Mouse (Mus musculus): ENCODE measurements around the gene Nubp2. TPM values are rescaled to one million over a fixed set of nuclear protein-coding genes. Genes with fewer than 3 reads are reported as not detected.
A peak's percentile ranks its signal among the peaks of the same experiment; 100 is the strongest.

Gene Nubp2
- polyA plus RNA-seq, 1 experiment from 2014 or later = 48.0 TPM

GRCm38 (mm10) chr17:24907591-24907990, 21.4 kb upstream of the Nubp2 start:
- Histone ChIP-seq H3K9ac (ENCODE audit: low read depth, low read length) (no peak overlapping the region), H3K4me1 (ENCODE audit: control insufficient read depth, insufficient read depth, low read length) (no peaks in the 10 kb centered on the region), H3K36me3 (ENCODE audit: control insufficient read depth, insufficient read depth, low read length) (peaks cover 100% of the 10 kb centered on the region), H3K27ac (replicated peaks; ENCODE audit: low read depth, low read length) (no peak overlapping the region), H3K4me2 (ENCODE audit: low read depth, low read length) (no peak overlapping the region), H3K27me3 (replicated peaks; ENCODE audit: control insufficient read depth, insufficient read depth, low read length) (no peaks in the 10 kb centered on the region), H3K4me3 (ENCODE audit: low read depth, low read length) (no peak overlapping the region), H3K9me3 (ENCODE audit: control insufficient read depth, low read length) (no peaks in the 10 kb centered on the region)
- WGBS = 93% methylated on average over 2 of the region's 2 CpGs
- ATAC-seq (ENCODE audit: low read depth) (no peak), DNase-seq (ENCODE audit: low spot score) (no peak)

GRCm38 (mm10) chr17:24903767-24904166, 17.6 kb upstream of the Nubp2 start:
- Histone ChIP-seq H3K36me3 (ENCODE audit: control insufficient read depth, insufficient read depth, low read length) (peaks cover 100% of the 10 kb centered on the region), H3K9me3 (ENCODE audit: control insufficient read depth, low read length) (no peaks in the 10 kb centered on the region), H3K9ac (ENCODE audit: low read depth, low read length) (no peak overlapping the region), H3K4me2 (ENCODE audit: low read depth, low read length) (no peak overlapping the region), H3K27ac (replicated peaks; ENCODE audit: low read depth, low read length) (no peak overlapping the region), H3K4me3 (ENCODE audit: low read depth, low read length) (no peak overlapping the region), H3K4me1 (ENCODE audit: control insufficient read depth, insufficient read depth, low read length) (no peaks in the 10 kb centered on the region), H3K27me3 (replicated peaks; ENCODE audit: control insufficient read depth, insufficient read depth, low read length) (no peaks in the 10 kb centered on the region)
- ATAC-seq (ENCODE audit: low read depth) (no peak), DNase-seq (ENCODE audit: low spot score) (no peak)
- 96% methylated on average over 9 of the region's 9 CpGs for WGBS

- Histone ChIP-seq H3K4me3 (ENCODE audit: low read depth, low read length) (no peak overlapping the region), H3K27me3 (replicated peaks; ENCODE audit: control insufficient read depth, insufficient read depth, low read length) (no peaks in the 10 kb centered on the region), H3K4me1 (ENCODE audit: control insufficient read depth, insufficient read depth, low read length) (no peaks in the 10 kb centered on the region), H3K27ac (replicated peaks; ENCODE audit: low read depth, low read length) (no peak overlapping the region), H3K4me2 (ENCODE audit: low read depth, low read length) (no peak overlapping the region), H3K9me3 (ENCODE audit: control insufficient read depth, low read length) (no peaks in the 10 kb centered on the region), H3K9ac (ENCODE audit: low read depth, low read length) (no peak overlapping the region), H3K36me3 (ENCODE audit: control insufficient read depth, insufficient read depth, low read length) (peaks cover 100% of the 10 kb centered on the region)
- 73% methylated on average over 9 of the region's 9 CpGs for WGBS
- DNase-seq (ENCODE audit: low spot score) = no peak
- no peak for ATAC-seq (ENCODE audit: low read depth)
These were observed 16.7 kb upstream of the Nubp2 start for GRCm38 (mm10) chr17:24902671-24903474.

- Histone ChIP-seq H3K9ac (ENCODE audit: low read depth, low read length) (no peak overlapping the region), H3K36me3 (ENCODE audit: control insufficient read depth, insufficient read depth, low read length) (peaks cover 99% of the 10 kb centered on the region), H3K4me1 (ENCODE audit: control insufficient read depth, insufficient read depth, low read length) (no peaks in the 10 kb centered on the region), H3K27me3 (replicated peaks; ENCODE audit: control insufficient read depth, insufficient read depth, low read length) (no peaks in the 10 kb centered on the region), H3K4me2 (ENCODE audit: low read depth, low read length) (no peak overlapping the region), H3K4me3 (ENCODE audit: low read depth, low read length) (no peak overlapping the region), H3K9me3 (ENCODE audit: control insufficient read depth, low read length) (no peaks in the 10 kb centered on the region), H3K27ac (replicated peaks; ENCODE audit: low read depth, low read length) (no peak overlapping the region)
- DNase-seq (ENCODE audit: low spot score) (no peak), ATAC-seq (ENCODE audit: low read depth) (no peak)
- WGBS = 87% methylated on average over 5 of the region's 5 CpGs
These were observed 16.0 kb upstream of the Nubp2 start for GRCm38 (mm10) chr17:24902124-24902523.

- H3K27ac ChIP-seq (replicated peaks; ENCODE audit: low read depth, low read length) = no peak overlapping the region
- H3K9ac ChIP-seq (ENCODE audit: low read depth, low read length) = no peak overlapping the region
- WGBS = 91% methylated on average over 6 of the region's 6 CpGs
- no peak overlapping the region for H3K4me2 ChIP-seq (ENCODE audit: low read depth, low read length)
- no peak overlapping the region for H3K4me3 ChIP-seq (ENCODE audit: low read depth, low read length)
- no peak for DNase-seq (ENCODE audit: low spot score)
- ATAC-seq (ENCODE audit: low read depth) = no peak
- no peaks in the 10 kb centered on the region for H3K27me3 ChIP-seq (replicated peaks; ENCODE audit: control insufficient read depth, insufficient read depth, low read length)
- H3K4me1 ChIP-seq (ENCODE audit: control insufficient read depth, insufficient read depth, low read length) = peaks cover 5% of the 10 kb centered on the region; the same call in 1 of the 2 replicates
- H3K9me3 ChIP-seq (ENCODE audit: control insufficient read depth, low read length) = no peaks in the 10 kb centered on the region
- peaks cover 78% of the 10 kb centered on the region for H3K36me3 ChIP-seq (ENCODE audit: control insufficient read depth, insufficient read depth, low read length)
These were observed 13.9 kb upstream of the Nubp2 start for GRCm38 (mm10) chr17:24900014-24900413.

DNA sequence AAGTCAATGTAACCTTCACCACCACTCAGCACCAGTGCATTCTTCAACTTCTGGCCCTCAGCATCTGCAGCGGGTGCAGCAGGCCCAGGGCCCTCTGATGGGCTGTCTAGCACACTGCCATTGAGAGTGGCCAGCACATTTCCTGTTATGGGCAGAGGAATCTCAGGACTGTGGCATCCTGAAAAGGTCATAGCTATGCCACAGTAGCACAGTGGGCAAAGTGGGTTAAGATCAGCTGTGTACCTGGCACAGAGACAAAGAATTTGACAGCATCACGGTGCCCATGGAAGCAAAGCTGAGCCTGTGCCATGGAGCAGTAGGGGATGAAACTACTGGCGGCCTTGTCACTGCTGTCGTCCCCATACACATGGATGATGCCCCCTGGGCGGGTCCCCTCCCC, 13.0 kb upstream of the Nubp2 start:
- 80% methylated on average over 5 of the region's 5 CpGs for WGBS
- Histone ChIP-seq H3K4me1 (ENCODE audit: control insufficient read depth, insufficient read depth, low read length) (peaks cover 5% of the 10 kb centered on the region), H3K27me3 (replicated peaks; ENCODE audit: control insufficient read depth, insufficient read depth, low read length) (no peaks in the 10 kb centered on the region), H3K9me3 (ENCODE audit: control insufficient read depth, low read length) (no peaks in the 10 kb centered on the region), H3K36me3 (ENCODE audit: control insufficient read depth, insufficient read depth, low read length) (peaks cover 70% of the 10 kb centered on the region), H3K4me2 (ENCODE audit: low read depth, low read length) (no peak overlapping the region), H3K4me3 (ENCODE audit: low read depth, low read length) (no peak overlapping the region), H3K27ac (replicated peaks; ENCODE audit: low read depth, low read length) (no peak overlapping the region), H3K9ac (ENCODE audit: low read depth, low read length) (no peak overlapping the region)
- ATAC-seq (ENCODE audit: low read depth) (no peak), DNase-seq (ENCODE audit: low spot score) (no peak)

DNA sequence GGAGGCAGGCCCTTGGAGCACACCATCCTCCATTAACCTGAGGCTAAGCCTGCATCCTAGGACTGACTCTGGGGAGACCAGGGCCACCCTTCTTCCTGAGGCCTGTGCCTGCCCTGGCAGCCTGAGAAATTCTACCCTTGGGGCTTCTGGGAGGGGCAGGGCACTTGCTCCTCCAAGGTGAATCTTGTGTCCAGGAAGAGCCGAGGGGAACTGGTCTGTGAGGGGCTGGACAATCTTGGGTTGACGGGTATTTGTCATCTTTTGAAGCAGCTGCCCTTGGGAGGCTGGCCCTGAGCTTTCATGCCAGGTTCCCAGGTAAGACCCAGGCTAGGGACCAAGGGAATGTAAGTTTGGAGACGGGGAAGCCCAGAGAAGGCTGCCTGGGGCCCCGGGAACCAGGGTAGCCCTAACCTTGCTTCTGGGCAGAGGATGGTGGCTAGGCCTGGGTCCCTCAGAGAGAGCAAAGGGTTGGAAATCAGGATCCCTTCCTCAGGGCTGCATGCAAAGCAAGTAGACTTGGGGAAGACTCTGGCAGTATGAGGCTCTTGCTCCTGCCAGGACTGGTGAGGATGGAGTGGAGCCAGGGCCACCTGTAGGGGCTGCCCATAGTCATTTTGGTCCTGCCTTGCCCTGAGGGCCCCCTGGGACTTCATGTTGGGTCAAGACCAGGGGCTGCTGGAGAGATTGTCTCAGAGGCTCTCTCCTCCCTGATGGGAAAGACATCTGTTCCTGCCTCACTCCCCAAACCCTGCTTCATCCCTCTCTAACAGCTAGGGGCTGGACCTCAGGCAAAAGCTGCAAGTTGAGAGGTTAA, 12.1 kb upstream of the Nubp2 start:
- Histone ChIP-seq H3K27me3 (replicated peaks; ENCODE audit: control insufficient read depth, insufficient read depth, low read length) (no peaks in the 10 kb centered on the region), H3K4me1 (ENCODE audit: control insufficient read depth, insufficient read depth, low read length) (peaks cover 10% of the 10 kb centered on the region), H3K36me3 (ENCODE audit: control insufficient read depth, insufficient read depth, low read length) (peaks cover 63% of the 10 kb centered on the region), H3K9me3 (ENCODE audit: control insufficient read depth, low read length) (no peaks in the 10 kb centered on the region), H3K9ac (ENCODE audit: low read depth, low read length) (no peak overlapping the region), H3K4me2 (ENCODE audit: low read depth, low read length) (no peak overlapping the region), H3K4me3 (ENCODE audit: low read depth, low read length) (no peak overlapping the region), H3K27ac (replicated peaks; ENCODE audit: low read depth, low read length) (no peak overlapping the region)
- 79% methylated on average over 4 of the region's 4 CpGs for WGBS
- no peak for DNase-seq (ENCODE audit: low spot score)
- ATAC-seq (ENCODE audit: low read depth) = no peak

DNA sequence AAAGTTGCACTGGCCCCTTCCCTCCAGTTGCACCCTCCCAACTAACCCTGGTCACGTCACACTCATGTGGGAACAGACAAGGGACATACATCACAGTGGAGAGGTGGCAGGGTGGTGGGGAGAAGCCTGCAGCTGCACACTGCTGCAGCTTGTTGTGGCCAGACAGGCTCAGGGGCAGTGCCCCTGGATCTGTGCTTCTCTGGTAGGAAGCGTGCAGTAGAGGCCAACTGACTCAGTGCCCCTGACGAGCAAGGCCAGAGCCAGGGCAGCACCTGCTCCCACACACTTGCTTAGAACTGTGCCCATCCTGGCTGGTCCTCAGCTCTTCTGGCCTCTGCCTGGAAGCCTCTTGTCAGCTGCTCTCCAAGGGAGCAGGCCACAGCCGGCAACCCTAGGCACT, 11.5 kb upstream of the Nubp2 start:
- Histone ChIP-seq H3K27me3 (replicated peaks; ENCODE audit: control insufficient read depth, insufficient read depth, low read length) (no peaks in the 10 kb centered on the region), H3K4me1 (ENCODE audit: control insufficient read depth, insufficient read depth, low read length) (peaks cover 10% of the 10 kb centered on the region), H3K9me3 (ENCODE audit: control insufficient read depth, low read length) (no peaks in the 10 kb centered on the region), H3K27ac (replicated peaks; ENCODE audit: low read depth, low read length) (no peak overlapping the region), H3K36me3 (ENCODE audit: control insufficient read depth, insufficient read depth, low read length) (peaks cover 63% of the 10 kb centered on the region), H3K4me3 (ENCODE audit: low read depth, low read length) (no peak overlapping the region; the same call in 1 of the 2 replicates), H3K4me2 (ENCODE audit: low read depth, low read length) (no peak overlapping the region), H3K9ac (ENCODE audit: low read depth, low read length) (peak overlapping the region; percentile 90; the same call in 1 of the 2 replicates)
- ATAC-seq (ENCODE audit: low read depth) (no peak), DNase-seq (ENCODE audit: low spot score) (no peak)
- 73% methylated on average over 4 of the region's 4 CpGs for WGBS

Measured in embryonic facial prominence, embryonic 14.5 days (tissue).